Mouse (Mus musculus) kidney, postnatal 0 days (tissue): ENCODE results near the gene Usp5. TPM values are rescaled to one million over a fixed set of nuclear protein-coding genes. Genes with fewer than 3 reads are reported as not detected.
A peak's percentile ranks its signal among the peaks of the same experiment; 100 is the strongest.
"Not testable (repeated sequence)": the region's sequence is repeated elsewhere in the genome, so short reads cannot be mapped to it uniquely, and the experiment has no call there.

Source experiments
- ATAC-seq: fragments of 200-750 bp; cut with Nextera tagmentation; replicated peaks from 2 replicates; pipeline ENCODE4 v1.8.0; 2017; ENCODE audit warnings: low read depth, moderate number of reproducible peaks, moderate TSS enrichment, moderate library complexity; ENCODE audit not compliant: low FRiP score
- DNase-seq: peaks from one replicate; pipeline ENCODE4 v3.0.0-alpha.2; 2016; ENCODE audit warnings: low spot score
- H3K27ac ChIP-seq: fragments of 300-500 bp; sonication (generic); 2 replicates; pipeline ENCODE4 v1.5.1; 2014; ENCODE audit warnings: mild to moderate bottlenecking
- H3K27me3 ChIP-seq: fragments of 300-500 bp; sonication (generic); 2 replicates; pipeline ENCODE4 v1.6.1; 2014; ENCODE audit warnings: low read length, mixed read lengths; ENCODE audit not compliant: insufficient read depth
- H3K36me3 ChIP-seq: fragments of 300-500 bp; sonication (generic); 2 replicates; pipeline ENCODE4 v1.6.1; 2014; ENCODE audit warnings: low read length, mixed read lengths; ENCODE audit not compliant: insufficient read depth
- H3K4me1 ChIP-seq: fragments of 300-500 bp; sonication (generic); replicated peaks from 2 replicates; pipeline ENCODE4 v1.6.1; 2014; ENCODE audit warnings: antibody characterized with exemption, low read length, mixed read lengths; ENCODE audit not compliant: insufficient read depth
- H3K4me2 ChIP-seq: fragments of 300-500 bp; sonication (generic); 2 replicates; pipeline ENCODE4 v1.6.1; 2014; ENCODE audit warnings: mild to moderate bottlenecking, low read length, moderate library complexity, mixed read lengths
- H3K4me3 ChIP-seq: fragments of 300-500 bp; sonication (generic); replicated peaks from 2 replicates; pipeline ENCODE4 v1.5.1; 2014; ENCODE audit warnings: low read depth, low read length
- H3K9ac ChIP-seq: fragments of 300-500 bp; sonication (generic); 2 replicates; pipeline ENCODE4 v1.6.1; 2014; ENCODE audit warnings: low read depth, low read length
- H3K9me3 ChIP-seq: fragments of 300-500 bp; sonication (generic); replicated peaks from 2 replicates; pipeline ENCODE4 v1.6.1; 2016; ENCODE audit warnings: low read length, inconsistent platforms, mixed read lengths
- CTCF ChIP-seq: IDR thresholded peaks from 2 replicates; pipeline ENCODE4 v1.5.1; 2016; ENCODE audit warnings: antibody characterized with exemption, low read depth, mild to moderate bottlenecking, moderate library complexity
- WGBS: fragments of 180-500 bp; shearing (Covaris S2); extraction: QIAGEN DNeasy Blood & Tissue Kit; methylation state at CpG from one replicate; pipeline ENCODE4 v1.1.7; 2014; 5-methylcytosine and 5-hydroxymethylcytosine counted together
- polyA plus RNA-seq: library from polyadenylated mRNA; unstranded; fragments of >200 nt; fragmentation: Nextera tagmentation; extraction: Ambion mirVana; gene quantifications from 2 replicates; pipeline ENCODE4 v1.2.1, GENCODE M21; 2015

The Usp5 gene
- polyA plus RNA-seq, 1 experiment from 2014 or later, result 96.6 TPM

DNA sequence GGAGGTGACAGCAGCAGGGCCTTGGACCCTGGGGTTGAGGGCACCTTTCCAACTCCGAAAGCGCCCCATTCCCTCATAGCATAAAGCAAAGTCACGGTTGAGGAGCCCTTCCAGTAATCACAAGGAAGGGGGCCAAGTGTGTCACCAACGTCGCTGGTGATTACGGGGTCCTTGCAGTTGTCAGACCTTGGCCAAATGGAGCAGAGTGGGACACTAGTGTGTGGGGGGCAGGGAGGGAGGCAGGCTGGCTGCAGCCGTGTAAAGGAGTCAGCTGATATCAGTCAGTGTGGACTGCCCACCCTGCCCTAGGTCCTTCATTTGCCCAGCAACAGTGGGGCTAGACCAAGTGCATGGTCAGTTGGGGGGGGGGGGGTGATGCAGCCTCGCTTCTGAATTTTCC, 14.8 kb downstream of the Usp5 start:
- DNase-seq, result peak; percentile 44
- H3K4me3 ChIP-seq, result peak overlapping the region; percentile 74
- H3K9me3 ChIP-seq, result no peaks in the 10 kb centered on the region
- peaks cover 22% of the 10 kb centered on the region; the same call in 1 of the 2 replicates for H3K4me1 ChIP-seq
- peaks cover 30% of the 10 kb centered on the region for H3K36me3 ChIP-seq
- 18% methylated on average over 8 of the region's 8 CpGs for WGBS
- no peaks in the 10 kb centered on the region for H3K27me3 ChIP-seq
- H3K4me2 ChIP-seq, result peak overlapping the region; percentile 62
- peak; percentile 40 for ATAC-seq
- no peak for TF ChIP-seq CTCF
- H3K9ac ChIP-seq, result peak overlapping the region; percentile 81; the same call in 1 of the 2 replicates
- H3K27ac ChIP-seq, result peak overlapping the region; percentile 86

DNA sequence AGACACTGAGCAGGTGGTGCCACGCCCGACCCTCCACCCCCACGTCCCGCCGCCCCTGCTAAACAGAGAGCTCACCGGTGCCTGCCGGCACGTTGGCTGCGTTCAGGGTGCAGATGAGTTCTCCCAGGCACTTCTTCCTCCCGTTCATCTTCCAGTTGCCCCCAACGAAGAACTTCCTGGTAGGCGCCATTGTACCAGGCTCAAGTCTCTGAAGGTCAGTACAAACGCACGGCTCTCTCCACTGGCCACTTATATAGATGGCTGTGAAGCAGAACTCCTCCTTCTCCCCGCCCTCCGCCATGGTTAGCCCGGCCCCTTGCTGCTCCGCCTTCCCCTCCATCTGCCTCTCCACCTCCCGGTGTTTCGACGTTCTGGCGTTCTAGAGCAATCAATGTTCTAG, 15.4 kb downstream of the Usp5 start, which contains the start of gene Tpi1:
TSS of gene Tpi1 (minus strand) at position 364 of the 400 bp plus-strand sequence.
- peak within 1 kb of the TSS; percentile 62 for H3K4me2 ChIP-seq
- 0 out of 2 replicates have a peak, but pooled peaks have one; percentile 2 for TF ChIP-seq CTCF
- under 1% methylated on average over 22 of the region's 22 CpGs for WGBS
- peak; percentile 98 for DNase-seq
- no peaks in the 10 kb centered on the region for H3K27me3 ChIP-seq
- H3K4me3 ChIP-seq, result peak within 1 kb of the TSS; percentile 74
- peak within 1 kb of the TSS; percentile 81 for H3K9ac ChIP-seq
- peaks cover 26% of the 10 kb centered on the region for H3K36me3 ChIP-seq
- ATAC-seq, result peak; percentile 86
- H3K27ac ChIP-seq, result peak within 1 kb of the TSS; percentile 86
- H3K4me1 ChIP-seq, result peaks cover 22% of the 10 kb centered on the region; the same call in 1 of the 2 replicates
- no peaks in the 10 kb centered on the region for H3K9me3 ChIP-seq

DNA sequence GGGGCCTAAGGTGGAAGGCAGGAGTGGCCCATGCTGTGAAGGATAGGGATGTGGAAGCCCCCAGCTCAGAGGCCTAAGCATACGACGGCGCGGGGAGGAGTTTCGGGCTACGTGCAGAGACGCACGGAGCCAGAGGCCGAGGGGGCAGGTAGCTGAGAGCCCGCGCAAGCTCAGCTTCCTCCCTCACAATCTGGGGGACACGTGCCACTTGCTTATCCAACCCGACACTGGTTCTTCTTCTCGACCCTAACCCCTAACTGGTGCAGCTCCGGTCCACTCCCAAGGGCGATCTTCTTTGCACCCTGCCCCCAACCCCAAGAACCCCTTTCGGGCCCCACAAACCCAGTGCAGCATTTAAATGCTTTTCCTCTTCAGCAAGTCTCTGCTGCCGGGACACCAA, 15.8 kb downstream of the Usp5 start:
- H3K4me2 ChIP-seq, result peak overlapping the region; percentile 62
- H3K9ac ChIP-seq, result peak overlapping the region; percentile 81
- H3K36me3 ChIP-seq, result peaks cover 22% of the 10 kb centered on the region
- DNase-seq (peak; percentile 75), ATAC-seq (peak; percentile 26; the same call in 1 of the 2 replicates)
- peak overlapping the region; percentile 74 for H3K4me3 ChIP-seq
- no peaks in the 10 kb centered on the region for H3K9me3 ChIP-seq
- H3K4me1 ChIP-seq, result peaks cover 22% of the 10 kb centered on the region; the same call in 1 of the 2 replicates
- under 1% methylated on average over 18 of the region's 18 CpGs for WGBS
- no peak for TF ChIP-seq CTCF
- H3K27ac ChIP-seq, result peak overlapping the region; percentile 86
- no peaks in the 10 kb centered on the region for H3K27me3 ChIP-seq

DNA sequence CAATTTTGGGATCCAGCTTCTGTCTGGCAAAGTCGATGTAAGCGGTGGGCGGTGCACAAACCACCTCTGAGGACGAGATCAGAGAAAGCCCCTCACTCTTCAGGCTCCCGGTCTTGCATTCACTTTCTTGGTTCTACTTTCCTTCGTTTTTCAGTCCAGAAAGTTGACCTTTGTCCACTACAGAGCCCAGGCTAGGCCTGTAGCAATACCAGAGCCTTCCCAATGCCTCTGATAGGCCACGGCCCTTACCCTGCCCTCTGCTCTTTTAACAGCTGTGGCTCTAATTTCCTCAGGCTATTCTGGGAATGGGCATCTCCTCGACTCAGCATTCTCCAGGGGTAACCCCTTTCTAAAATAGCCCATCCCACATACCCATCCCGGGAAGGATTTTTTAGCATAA, 16.4 kb downstream of the Usp5 start:
- Histone ChIP-seq H3K4me1 (peaks cover 26% of the 10 kb centered on the region; the same call in 1 of the 2 replicates), H3K9ac (peak overlapping the region; percentile 81), H3K27me3 (no peaks in the 10 kb centered on the region), H3K27ac (peak overlapping the region; percentile 86; the same call in 1 of the 2 replicates), H3K36me3 (peaks cover 16% of the 10 kb centered on the region; the same call in 1 of the 2 replicates), H3K9me3 (no peaks in the 10 kb centered on the region), H3K4me2 (peak overlapping the region; percentile 62), H3K4me3 (peak overlapping the region; percentile 74)
- DNase-seq (no peak), ATAC-seq (no peak)
- WGBS, result 19% methylated on average over 9 of the region's 9 CpGs
- TF ChIP-seq CTCF, result no peak

DNA sequence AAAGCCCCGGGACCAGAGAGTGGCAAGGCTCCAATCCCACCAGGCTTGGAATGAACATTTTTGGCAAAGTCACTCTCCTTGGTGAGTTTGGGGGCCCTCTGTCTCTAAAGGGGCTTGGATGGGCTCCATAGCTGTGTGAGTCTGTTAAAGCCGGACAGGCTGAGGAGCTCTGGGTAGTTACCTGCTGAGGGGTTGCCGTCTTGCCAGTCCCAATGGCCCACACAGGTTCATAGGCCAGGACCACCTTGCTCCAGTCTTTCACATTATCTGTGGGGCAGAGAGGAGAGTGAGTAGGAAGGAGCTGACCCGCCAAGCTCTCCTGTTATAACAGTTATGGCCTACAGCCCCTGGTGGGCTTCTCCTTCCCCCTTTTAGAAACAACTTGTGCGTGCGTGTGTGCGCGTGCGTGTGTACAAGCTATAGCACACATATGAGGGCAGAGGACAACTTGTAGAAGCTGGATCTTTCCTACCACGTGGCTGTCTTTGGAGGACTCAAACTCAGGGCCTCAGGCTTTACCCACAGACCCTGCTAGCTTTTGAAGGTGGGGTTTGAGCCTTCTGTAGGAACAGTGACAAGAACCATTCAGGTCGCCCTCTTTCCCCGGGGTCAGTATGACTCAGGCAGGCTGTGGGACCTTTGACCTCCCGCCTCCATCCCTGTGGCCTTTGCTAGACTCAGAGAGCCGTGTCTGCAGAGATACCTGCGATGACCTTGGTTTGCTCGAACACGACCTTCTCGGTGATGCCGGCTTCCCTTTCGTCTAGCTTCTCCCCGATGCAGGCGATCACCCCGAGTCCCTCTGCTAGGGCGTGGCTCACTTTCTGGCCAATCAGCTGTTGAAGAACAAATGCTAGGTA, 17.4 kb downstream of the Usp5 start:
- TF ChIP-seq CTCF, result no peak
- H3K4me1 ChIP-seq, result peaks cover 26% of the 10 kb centered on the region; the same call in 1 of the 2 replicates
- H3K4me3 ChIP-seq, result peak overlapping the region; percentile 74
- ATAC-seq, result no peak
- H3K27me3 ChIP-seq, result no peaks in the 10 kb centered on the region
- peaks cover 7% of the 10 kb centered on the region; the same call in 1 of the 2 replicates for H3K36me3 ChIP-seq
- H3K9me3 ChIP-seq, result no peaks in the 10 kb centered on the region
- no peak overlapping the region for H3K27ac ChIP-seq
- no peak overlapping the region for H3K9ac ChIP-seq
- no peak for DNase-seq
- peak overlapping the region; percentile 62 for H3K4me2 ChIP-seq
- 79% methylated on average over 24 of the region's 24 CpGs for WGBS

DNA sequence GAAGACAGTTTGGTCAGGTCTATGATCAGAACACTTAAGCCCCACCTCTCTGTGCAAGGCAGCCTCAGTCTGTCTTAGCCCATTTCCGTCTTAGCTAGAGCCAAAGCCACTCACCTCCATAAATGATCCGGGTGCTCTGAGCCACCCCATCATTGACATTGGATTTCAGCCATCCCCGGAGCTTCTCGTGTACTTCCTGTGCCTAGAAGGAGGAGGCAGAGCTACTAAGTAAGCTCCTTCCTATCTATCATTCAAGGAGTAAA, 17.9 kb downstream of the Usp5 start:
- peaks cover 6% of the 10 kb centered on the region; the same call in 1 of the 2 replicates for H3K36me3 ChIP-seq
- no peak overlapping the region for H3K27ac ChIP-seq
- no peak for ATAC-seq
- H3K27me3 ChIP-seq, result no peaks in the 10 kb centered on the region
- no peaks in the 10 kb centered on the region for H3K9me3 ChIP-seq
- no peak for DNase-seq
- no peak overlapping the region for H3K4me2 ChIP-seq
- H3K4me3 ChIP-seq, result no peak overlapping the region
- TF ChIP-seq CTCF, result no peak
- WGBS, result 64% methylated on average over 4 of the region's 4 CpGs
- no peak overlapping the region for H3K9ac ChIP-seq
- peaks cover 31% of the 10 kb centered on the region; the same call in 1 of the 2 replicates for H3K4me1 ChIP-seq

DNA sequence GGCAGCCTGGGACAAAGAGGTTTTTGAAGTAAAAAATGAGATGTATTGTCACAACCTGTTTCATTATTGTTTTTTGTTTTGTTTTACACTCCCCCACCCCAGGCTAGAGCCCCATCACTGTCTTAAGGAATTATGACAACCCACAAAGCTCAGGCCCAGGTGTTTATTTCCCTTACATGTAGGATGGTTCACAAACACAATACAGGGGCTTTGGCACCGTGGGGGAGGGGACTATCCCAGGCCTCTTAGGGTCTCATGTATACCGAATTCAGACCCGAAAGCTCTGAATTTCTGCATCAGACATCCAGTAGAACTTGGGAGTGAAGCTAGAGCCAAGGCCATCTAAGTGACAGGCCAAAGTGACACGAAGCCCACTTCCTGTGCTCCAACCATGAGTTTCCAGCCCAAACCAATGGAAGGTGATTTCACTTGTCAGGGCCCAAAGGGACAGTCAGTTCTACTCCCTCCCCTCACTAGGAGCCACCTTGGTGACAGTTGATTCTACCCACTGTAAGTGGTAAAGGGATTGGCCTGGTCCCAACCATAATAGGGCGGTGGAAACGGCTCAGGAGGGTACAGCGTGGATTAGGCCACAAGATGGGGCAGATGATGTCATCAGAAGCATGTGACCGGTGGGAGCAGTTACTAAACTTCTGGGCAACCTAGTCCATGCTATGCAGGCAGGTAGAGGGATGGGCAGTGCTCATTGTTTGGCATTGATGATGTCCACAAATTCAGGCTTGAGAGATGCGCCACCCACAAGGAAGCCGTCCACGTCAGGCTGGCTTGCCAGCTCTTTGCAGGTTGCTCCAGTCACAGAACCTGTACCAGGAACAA, 18.5 kb downstream of the Usp5 start:
- not testable (repeated sequence) for H3K4me2 ChIP-seq, H3K27me3 ChIP-seq, H3K27ac ChIP-seq, H3K36me3 ChIP-seq, H3K9me3 ChIP-seq, DNase-seq, H3K4me3 ChIP-seq, ATAC-seq
- WGBS, result 79% methylated on average over 10 of the region's 11 CpGs
- Histone ChIP-seq H3K4me1 (peaks cover 32% of the 10 kb centered on the region; the same call in 1 of the 2 replicates), H3K9ac (peak overlapping the region; percentile 72; the same call in 1 of the 2 replicates)
